Mouse (Mus musculus) lung, embryonic 15.5 days (tissue): ENCODE measurements around the gene Omt2a. TPM values are rescaled to one million over a fixed set of nuclear protein-coding genes. Genes with fewer than 3 reads are reported as not detected.
"Not testable (repeated sequence)": the region's sequence is repeated elsewhere in the genome, so short reads cannot be mapped to it uniquely, and the experiment has no call there.

ENCODE experiments used
- ATAC-seq: fragments of 200-750 bp; cut with Nextera tagmentation; 2 replicates; pipeline ENCODE4 v1.8.0; 2017; ENCODE audit warnings: moderate number of reproducible peaks, borderline replicate concordance; ENCODE audit not compliant: low FRiP score, low TSS enrichment; ENCODE audit errors: extremely low read depth
- H3K27ac ChIP-seq: fragments of 300-500 bp; sonication (generic); 2 replicates; pipeline ENCODE4 v1.5.1; 2015; ENCODE audit warnings: moderate library complexity, mild to moderate bottlenecking, inconsistent platforms
- H3K27me3 ChIP-seq: fragments of 300-500 bp; sonication (generic); 2 replicates; pipeline ENCODE4 v1.6.1; 2015; ENCODE audit warnings: inconsistent platforms
- H3K36me3 ChIP-seq: fragments of 300-500 bp; sonication (generic); 2 replicates; pipeline ENCODE4 v1.6.1; 2015; ENCODE audit warnings: inconsistent platforms
- H3K4me1 ChIP-seq: fragments of 300-500 bp; sonication (generic); 2 replicates; pipeline ENCODE4 v1.6.1; 2015; ENCODE audit warnings: inconsistent platforms
- H3K4me2 ChIP-seq: fragments of 300-500 bp; sonication (generic); 2 replicates; pipeline ENCODE4 v1.6.1; 2015; ENCODE audit warnings: inconsistent platforms, mild to moderate bottlenecking, moderate library complexity
- H3K4me3 ChIP-seq: fragments of 300-500 bp; sonication (generic); 2 replicates; pipeline ENCODE4 v1.5.1; 2015; ENCODE audit warnings: mild to moderate bottlenecking, inconsistent platforms
- H3K9ac ChIP-seq: fragments of 300-500 bp; sonication (generic); 2 replicates; pipeline ENCODE4 v1.6.1; 2015; ENCODE audit warnings: inconsistent platforms
- H3K9me3 ChIP-seq: fragments of 300-500 bp; sonication (generic); 2 replicates; pipeline ENCODE4 v1.6.1; 2016; ENCODE audit warnings: inconsistent platforms
- WGBS: fragments of 180-500 bp; shearing (Covaris S2); methylation state at CpG from one replicate; pipeline ENCODE4 v1.1.7; 2015; 5-methylcytosine and 5-hydroxymethylcytosine counted together
- polyA plus RNA-seq: library from polyadenylated mRNA; unstranded; fragments of >200 nt; fragmentation: Nextera tagmentation; extraction: Ambion mirVana; gene quantifications from 2 replicates; pipeline ENCODE4 v1.2.1, GENCODE M21; 2015

Omt2a gene
- polyA plus RNA-seq: not detected in 2 replicates

- no peak within 1 kb of the TSS for H3K27ac ChIP-seq
- H3K4me1 ChIP-seq: no peaks in the 10 kb centered on the region
- ATAC-seq: no peak
- no peak within 1 kb of the TSS for H3K4me2 ChIP-seq
- no peak within 1 kb of the TSS for H3K9ac ChIP-seq
- 87% methylated on average over 2 of the region's 2 CpGs for WGBS
- H3K36me3 ChIP-seq: no peaks in the 10 kb centered on the region
- H3K4me3 ChIP-seq: no peak within 1 kb of the TSS
- no peaks in the 10 kb centered on the region for H3K27me3 ChIP-seq
- H3K9me3 ChIP-seq: no peaks in the 10 kb centered on the region
Measured at GRCm38 (mm10) chr9:78314696-78315095, at the start of gene Omt2a. Omt2a (minus strand) TSS chr9:78314796.

GRCm38 (mm10) chr9:78363374-78363773 lies 48.8 kb upstream of the Omt2a start:
- Histone ChIP-seq H3K4me2 (no peak overlapping the region), H3K27me3 (no peaks in the 10 kb centered on the region), H3K36me3 (no peaks in the 10 kb centered on the region), H3K27ac (no peak overlapping the region), H3K9me3 (no peaks in the 10 kb centered on the region), H3K4me1 (peaks cover 5% of the 10 kb centered on the region; the same call in 1 of the 2 replicates), H3K9ac (no peak overlapping the region), H3K4me3 (no peak overlapping the region)
- 44% methylated on average over 6 of the region's 6 CpGs for WGBS
- ATAC-seq: no peak

GRCm38 (mm10) chr9:78360484-78360872 lies 45.9 kb upstream of the Omt2a start:
- WGBS: 35% methylated on average over 2 of the region's 2 CpGs
- H3K27ac ChIP-seq: no peak overlapping the region
- H3K4me1 ChIP-seq: peaks cover 5% of the 10 kb centered on the region; the same call in 1 of the 2 replicates

GRCm38 (mm10) chr9:78359750-78360483 lies 45.3 kb upstream of the Omt2a start:
- no peaks in the 10 kb centered on the region for H3K36me3 ChIP-seq
- no peaks in the 10 kb centered on the region for H3K27me3 ChIP-seq
- peaks cover 5% of the 10 kb centered on the region; the same call in 1 of the 2 replicates for H3K4me1 ChIP-seq
- no peak overlapping the region for H3K9ac ChIP-seq
- no peak overlapping the region for H3K4me2 ChIP-seq
- H3K9me3 ChIP-seq: no peaks in the 10 kb centered on the region
- no peak for ATAC-seq
- no peak overlapping the region for H3K27ac ChIP-seq
- H3K4me3 ChIP-seq: no peak overlapping the region
- 75% methylated on average over 6 of the region's 6 CpGs for WGBS

More at GRCm38 (mm10) chr9:78360484-78360872, 45.9 kb upstream of the Omt2a start:
- H3K4me3 ChIP-seq: no peak overlapping the region
- H3K9ac ChIP-seq: no peak overlapping the region
- no peaks in the 10 kb centered on the region for H3K27me3 ChIP-seq
- no peak for ATAC-seq
- H3K9me3 ChIP-seq: no peaks in the 10 kb centered on the region
- no peaks in the 10 kb centered on the region for H3K36me3 ChIP-seq
- H3K4me2 ChIP-seq: no peak overlapping the region

- H3K9me3 ChIP-seq: no peaks in the 10 kb centered on the region
- no peaks in the 10 kb centered on the region for H3K27me3 ChIP-seq
- H3K4me2 ChIP-seq: no peak overlapping the region
- WGBS: 12% methylated on average over 9 of the region's 9 CpGs
- H3K4me3 ChIP-seq: no peak overlapping the region
- H3K27ac ChIP-seq: no peak overlapping the region
- no peak overlapping the region for H3K9ac ChIP-seq
- H3K4me1 ChIP-seq: peaks cover 3% of the 10 kb centered on the region; the same call in 1 of the 2 replicates
- ATAC-seq: no peak
- H3K36me3 ChIP-seq: no peaks in the 10 kb centered on the region
Measured at GRCm38 (mm10) chr9:78358053-78358452, 43.5 kb upstream of the Omt2a start.

GRCm38 (mm10) chr9:78355611-78356010 lies 41.0 kb upstream of the Omt2a start, which contains the start of gene Gsta2:
Gsta2 (minus strand) TSS chr9:78355788.
- Histone ChIP-seq H3K4me1 (no peaks in the 10 kb centered on the region), H3K9ac (no peak within 1 kb of the TSS), H3K4me2 (no peak within 1 kb of the TSS), H3K9me3 (no peaks in the 10 kb centered on the region), H3K36me3 (no peaks in the 10 kb centered on the region), H3K27ac (no peak within 1 kb of the TSS), H3K4me3 (no peak within 1 kb of the TSS), H3K27me3 (no peaks in the 10 kb centered on the region)
- 85% methylated on average over 8 of the region's 8 CpGs for WGBS
- no peak for ATAC-seq

- H3K9me3 ChIP-seq: no peaks in the 10 kb centered on the region
- no peak overlapping the region for H3K9ac ChIP-seq
- no peaks in the 10 kb centered on the region for H3K27me3 ChIP-seq
- 72% methylated on average over 11 of the region's 11 CpGs for WGBS
- H3K36me3 ChIP-seq: no peaks in the 10 kb centered on the region
- no peak overlapping the region for H3K4me2 ChIP-seq
- no peak overlapping the region for H3K4me3 ChIP-seq
- no peak for ATAC-seq
- H3K4me1 ChIP-seq: no peaks in the 10 kb centered on the region
- no peak overlapping the region for H3K27ac ChIP-seq
Measured at GRCm38 (mm10) chr9:78354665-78355578, 40.3 kb upstream of the Omt2a start.

GRCm38 (mm10) chr9:78351504-78352220 lies 37.1 kb upstream of the Omt2a start:
- H3K9ac ChIP-seq: no peak overlapping the region
- H3K36me3 ChIP-seq: no peaks in the 10 kb centered on the region
- no peaks in the 10 kb centered on the region for H3K4me1 ChIP-seq
- no peak overlapping the region for H3K27ac ChIP-seq
- WGBS: 68% methylated on average over 6 of the region's 6 CpGs
- ATAC-seq: no peak
- no peak overlapping the region for H3K4me3 ChIP-seq
- H3K9me3 ChIP-seq: no peaks in the 10 kb centered on the region
- no peak overlapping the region for H3K4me2 ChIP-seq
- H3K27me3 ChIP-seq: no peaks in the 10 kb centered on the region

GRCm38 (mm10) chr9:78350007-78350406 lies 35.4 kb upstream of the Omt2a start:
- H3K36me3 ChIP-seq: not testable (repeated sequence)

GRCm38 (mm10) chr9:78349141-78349540 lies 34.5 kb upstream of the Omt2a start:
- ATAC-seq: not testable (repeated sequence)
- 68% methylated on average over 3 of the region's 3 CpGs for WGBS

More at GRCm38 (mm10) chr9:78350007-78350406, 35.4 kb upstream of the Omt2a start:
- ATAC-seq, H3K9ac ChIP-seq, H3K9me3 ChIP-seq, H3K4me1 ChIP-seq, H3K4me2 ChIP-seq, H3K4me3 ChIP-seq, H3K27ac ChIP-seq, H3K27me3 ChIP-seq: not testable (repeated sequence)

GRCm38 (mm10) chr9:78348206-78349004 lies 33.8 kb upstream of the Omt2a start:
- not testable (repeated sequence) for ATAC-seq, H3K9me3 ChIP-seq, H3K27me3 ChIP-seq, H3K4me3 ChIP-seq, H3K36me3 ChIP-seq, H3K27ac ChIP-seq, H3K9ac ChIP-seq, H3K4me2 ChIP-seq, H3K4me1 ChIP-seq
- 55% methylated on average over 6 of the region's 6 CpGs for WGBS

More at GRCm38 (mm10) chr9:78349141-78349540, 34.5 kb upstream of the Omt2a start:
- not testable (repeated sequence) for H3K27me3 ChIP-seq, H3K27ac ChIP-seq, H3K9ac ChIP-seq, H3K36me3 ChIP-seq, H3K4me3 ChIP-seq, H3K4me1 ChIP-seq, H3K9me3 ChIP-seq, H3K4me2 ChIP-seq
